Mouse (Mus musculus): ENCODE data around the gene Rab3gap1. TPM values are rescaled to one million over a fixed set of nuclear protein-coding genes. Genes with fewer than 3 reads are reported as not detected.

Gene Rab3gap1
- total and polyA plus RNA-seq, 2 experiments from 2014 or later = 22.7 to 43.9 TPM

DNA sequence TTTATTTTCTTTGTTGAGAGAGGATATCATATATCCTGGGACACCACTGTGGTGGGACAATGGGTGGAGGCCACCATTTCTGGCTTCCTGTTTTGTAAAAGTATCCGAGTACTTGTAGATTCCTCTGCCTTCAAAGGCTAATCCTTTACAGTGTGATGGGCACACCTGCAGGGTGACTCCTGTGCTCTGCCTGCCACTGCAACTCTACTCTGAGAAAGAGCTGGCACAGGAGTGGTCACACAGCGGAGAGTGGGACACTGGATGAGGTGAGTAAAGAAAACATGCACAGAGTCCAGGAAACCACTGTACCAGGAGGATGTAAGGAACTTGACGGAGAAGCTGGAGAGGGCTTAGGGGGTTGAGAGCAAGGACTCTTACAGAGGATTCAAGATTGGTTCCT, 113.7 kb downstream of the Rab3gap1 start:
- DNase-seq (ENCODE audit: low spot score) = no peak
- Histone ChIP-seq H3K27ac (ENCODE audit: low read depth) (no peak overlapping the region), H3K4me3 (ENCODE audit: low read depth, low read length) (no peak overlapping the region), H3K9me3 (replicated peaks; ENCODE audit: control insufficient read depth, low read length) (no peaks in the 10 kb centered on the region), H3K4me2 (ENCODE audit: low read depth, low read length) (no peak overlapping the region), H3K27me3 (ENCODE audit: control insufficient read depth, insufficient read depth, low read length) (no peaks in the 10 kb centered on the region), H3K9ac (replicated peaks; ENCODE audit: low read depth, low read length) (no peak overlapping the region), H3K36me3 (replicated peaks; ENCODE audit: control insufficient read depth, insufficient read depth, low read length) (no peaks in the 10 kb centered on the region), H3K4me1 (ENCODE audit: control insufficient read depth, insufficient read depth) (no peaks in the 10 kb centered on the region)
- WGBS = 80% methylated on average over 3 of the region's 3 CpGs
- TF ChIP-seq CTCF (IDR thresholded peaks at IDR 0.05; ENCODE audit: low read depth) (no peak), EP300 (IDR thresholded peaks at IDR 0.05; ENCODE audit: low read depth) (no peak)
- ATAC-seq (ENCODE audit: insufficient read depth, low read depth) = no peak

- no peak overlapping the region for H3K4me3 ChIP-seq (ENCODE audit: low read depth, low read length)
- no peak overlapping the region for H3K9ac ChIP-seq (replicated peaks; ENCODE audit: low read depth, low read length)
- no peak for ATAC-seq (ENCODE audit: insufficient read depth, low read depth)
- H3K27ac ChIP-seq (ENCODE audit: low read depth) = no peak overlapping the region
- no peaks in the 10 kb centered on the region for H3K27me3 ChIP-seq (ENCODE audit: control insufficient read depth, insufficient read depth, low read length)
- no peaks in the 10 kb centered on the region for H3K9me3 ChIP-seq (replicated peaks; ENCODE audit: control insufficient read depth, low read length)
- no peaks in the 10 kb centered on the region for H3K36me3 ChIP-seq (replicated peaks; ENCODE audit: control insufficient read depth, insufficient read depth, low read length)
- no peaks in the 10 kb centered on the region for H3K4me1 ChIP-seq (ENCODE audit: control insufficient read depth, insufficient read depth)
- DNase-seq (ENCODE audit: low spot score) = no peak
- 90% methylated on average over 5 of the region's 5 CpGs for WGBS
- H3K4me2 ChIP-seq (ENCODE audit: low read depth, low read length) = no peak overlapping the region
- TF ChIP-seq CTCF (IDR thresholded peaks at IDR 0.05; ENCODE audit: low read depth) = no peak
- TF ChIP-seq EP300 (IDR thresholded peaks at IDR 0.05; ENCODE audit: low read depth) = no peak
Observed at GRCm38 (mm10) chr1:127983274-127983993, 114.9 kb downstream of the Rab3gap1 start.

DNA sequence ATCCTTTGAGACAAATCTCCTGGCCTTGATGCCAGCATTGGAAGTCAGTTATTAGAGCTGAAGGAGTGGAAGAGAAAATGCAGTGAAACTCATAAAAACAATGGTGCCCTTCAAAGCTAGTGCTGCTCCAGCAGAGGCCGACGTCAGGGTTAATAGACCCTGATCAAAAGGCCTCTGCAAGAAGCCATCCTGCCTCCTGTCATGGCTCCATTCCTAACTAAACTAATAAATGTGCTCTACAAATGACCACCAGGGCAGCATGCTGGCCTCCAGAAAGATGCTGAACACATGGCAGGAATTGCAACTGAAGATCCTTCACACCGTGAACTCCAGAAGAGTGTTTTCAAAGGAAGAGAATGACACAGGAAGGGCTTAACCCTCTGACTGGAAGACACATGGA, 116.8 kb downstream of the Rab3gap1 start:
- H3K4me3 ChIP-seq (ENCODE audit: low read depth, low read length) = no peak overlapping the region
- TF ChIP-seq EP300 (IDR thresholded peaks at IDR 0.05; ENCODE audit: low read depth) (no peak), CTCF (IDR thresholded peaks at IDR 0.05; ENCODE audit: low read depth) (no peak)
- DNase-seq (ENCODE audit: low spot score) = no peak

GRCm38 (mm10) chr1:127988246-127988645, 119.7 kb downstream of the Rab3gap1 start:
- no peak for ATAC-seq (ENCODE audit: insufficient read depth, low read depth)
- TF ChIP-seq CTCF (IDR thresholded peaks at IDR 0.05; ENCODE audit: low read depth) (no peak), EP300 (IDR thresholded peaks at IDR 0.05; ENCODE audit: low read depth) (no peak)
- Histone ChIP-seq H3K36me3 (replicated peaks; ENCODE audit: control insufficient read depth, insufficient read depth, low read length) (no peaks in the 10 kb centered on the region), H3K9ac (replicated peaks; ENCODE audit: low read depth, low read length) (no peak overlapping the region), H3K4me2 (ENCODE audit: low read depth, low read length) (no peak overlapping the region), H3K27me3 (ENCODE audit: control insufficient read depth, insufficient read depth, low read length) (no peaks in the 10 kb centered on the region), H3K4me1 (ENCODE audit: control insufficient read depth, insufficient read depth) (peaks cover 13% of the 10 kb centered on the region), H3K9me3 (replicated peaks; ENCODE audit: control insufficient read depth, low read length) (no peaks in the 10 kb centered on the region), H3K27ac (ENCODE audit: low read depth) (no peak overlapping the region), H3K4me3 (ENCODE audit: low read depth, low read length) (no peak overlapping the region)
- no peak for DNase-seq (ENCODE audit: low spot score)
- 83% methylated on average over 3 of the region's 3 CpGs for WGBS

More for the DNA sequence above, 116.8 kb downstream of the Rab3gap1 start:
- no peaks in the 10 kb centered on the region for H3K9me3 ChIP-seq (replicated peaks; ENCODE audit: control insufficient read depth, low read length)
- no peak overlapping the region for H3K27ac ChIP-seq (ENCODE audit: low read depth)
- WGBS = 65% methylated on average over 3 of the region's 3 CpGs
- no peaks in the 10 kb centered on the region for H3K36me3 ChIP-seq (replicated peaks; ENCODE audit: control insufficient read depth, insufficient read depth, low read length)
- no peak overlapping the region for H3K9ac ChIP-seq (replicated peaks; ENCODE audit: low read depth, low read length)
- no peaks in the 10 kb centered on the region for H3K27me3 ChIP-seq (ENCODE audit: control insufficient read depth, insufficient read depth, low read length)
- H3K4me1 ChIP-seq (ENCODE audit: control insufficient read depth, insufficient read depth) = peaks cover 9% of the 10 kb centered on the region
- no peak for ATAC-seq (ENCODE audit: insufficient read depth, low read depth)
- no peak overlapping the region for H3K4me2 ChIP-seq (ENCODE audit: low read depth, low read length)

DNA sequence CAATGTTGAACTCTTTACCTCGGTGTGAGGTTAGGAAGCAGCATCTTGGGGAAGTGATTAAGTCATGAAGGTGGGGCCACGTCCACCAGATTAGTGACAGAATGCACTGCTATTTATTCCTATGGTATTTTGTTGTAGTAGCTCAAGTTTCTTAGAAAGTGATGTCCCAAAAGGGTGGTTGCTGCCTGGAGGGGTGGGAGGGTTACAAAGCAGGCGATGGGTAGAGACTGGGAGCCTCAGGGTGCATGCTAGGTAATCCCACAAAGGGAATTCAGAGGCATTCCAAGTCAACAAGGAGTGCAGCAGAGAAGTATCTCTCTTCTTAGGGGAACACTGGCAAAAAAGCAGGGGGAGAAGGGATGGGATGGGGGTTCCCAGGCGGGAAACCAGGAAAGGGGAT, 120.8 kb downstream of the Rab3gap1 start:
- TF ChIP-seq CTCF (IDR thresholded peaks at IDR 0.05; ENCODE audit: low read depth) (no peak), EP300 (IDR thresholded peaks at IDR 0.05; ENCODE audit: low read depth) (no peak)
- H3K9ac ChIP-seq (replicated peaks; ENCODE audit: low read depth, low read length) = no peak overlapping the region
- H3K4me3 ChIP-seq (ENCODE audit: low read depth, low read length) = no peak overlapping the region
- 76% methylated on average over 4 of the region's 4 CpGs for WGBS
- H3K27ac ChIP-seq (ENCODE audit: low read depth) = peak overlapping the region; percentile 75
- peaks cover 13% of the 10 kb centered on the region for H3K4me1 ChIP-seq (ENCODE audit: control insufficient read depth, insufficient read depth)
- H3K4me2 ChIP-seq (ENCODE audit: low read depth, low read length) = no peak overlapping the region
- no peak for DNase-seq (ENCODE audit: low spot score)
- H3K27me3 ChIP-seq (ENCODE audit: control insufficient read depth, insufficient read depth, low read length) = no peaks in the 10 kb centered on the region
- peak; percentile 31; the same call in 1 of the 2 replicates for ATAC-seq (ENCODE audit: insufficient read depth, low read depth)
- H3K36me3 ChIP-seq (replicated peaks; ENCODE audit: control insufficient read depth, insufficient read depth, low read length) = no peaks in the 10 kb centered on the region
- no peaks in the 10 kb centered on the region for H3K9me3 ChIP-seq (replicated peaks; ENCODE audit: control insufficient read depth, low read length)
